Mouse (Mus musculus) megakaryocyte, embryonic 14.5 days (primary cell): ENCODE measurements around the gene Il1rap.

ENCODE experiments used
- FLI1 ChIP-seq: IDR thresholded peaks from 2 replicates; pipeline ENCODE4 v1.6.1; 2012; ENCODE audit warnings: low read length, inconsistent platforms, mixed read lengths
- GATA1 ChIP-seq: IDR thresholded peaks from 3 replicates; pipeline ENCODE4 v1.6.1; 2012; ENCODE audit warnings: mixed read lengths, low read length, inconsistent platforms, borderline replicate concordance

GRCm38 (mm10) chr16:26775976-26776375, 194.5 kb downstream of the Il1rap start:
- no peak for TF ChIP-seq FLI1
- TF ChIP-seq GATA1: no peak
